ENCODE assay signal across 13 mouse cellular contexts in the genomic region with DNA sequence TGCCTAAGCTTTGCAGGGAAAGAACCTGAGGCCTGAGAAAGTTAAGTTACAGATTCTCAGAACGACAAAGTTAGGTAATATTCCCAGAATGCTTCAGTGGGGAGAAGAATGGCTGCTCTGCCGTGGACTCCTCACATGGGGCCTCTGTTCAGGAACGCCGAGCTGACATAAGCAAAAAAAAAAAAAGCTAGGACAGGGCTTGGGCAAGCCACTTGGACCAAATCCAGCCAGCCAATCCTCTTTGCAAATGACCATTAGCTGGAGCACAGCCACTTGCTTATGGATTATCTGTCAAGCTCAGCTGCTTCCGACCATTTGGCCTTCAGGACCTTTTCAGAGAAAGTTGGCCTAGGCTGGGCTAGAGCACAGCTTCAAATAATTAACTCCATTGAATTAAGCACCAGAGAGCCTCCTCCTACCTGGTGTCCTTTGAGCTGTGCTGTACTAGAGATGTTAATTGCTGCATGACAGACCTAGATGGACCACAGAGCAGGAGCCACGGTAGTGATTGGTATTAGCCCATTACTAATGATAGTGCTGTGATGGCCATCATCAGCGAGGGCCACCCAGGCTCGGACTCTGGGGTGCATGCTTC. TPM values are rescaled to one million over a fixed set of nuclear protein-coding genes. Genes with fewer than 3 reads are reported as not detected.
DNase-seq lines count a peak whose midpoint lies in the region; ATAC-seq and TF ChIP-seq lines count a peak whose summit lies in the region.
"Had no signal": no experiment of that assay in that cellular context is flagged by ENCODE, and none has a peak within 500 bp of the region (broad histone marks: within the 10 kb centered on the region; RNA-seq: fewer than 3 reads in every experiment).

No protein-coding gene starts in this region.

- intact Hi-C loops in heart, postnatal 10 days (cut with DNase I): no loop called here

- WGBS in intestine, embryonic 14.5 days: 47% methylated on average over 8 of the region's 8 CpGs
- 57% methylated on average over 8 of the region's 8 CpGs for WGBS in intestine, postnatal 0 days
- 55% methylated on average over 8 of the region's 8 CpGs for whole genome bisulfite sequencing in intestine, embryonic 15.5 days
- WGBS in liver, embryonic 15.5 days (ENCODE audit: insufficient replicate concordance): 46% methylated on average over 8 of the region's 8 CpGs

- 0 out of 2 replicates have a peak overlapping the region, but pooled peaks have one; percentile 3 for H3K4me2 ChIP-seq in intestine, embryonic 14.5 days (ENCODE audit: low read length)
- H3K4me2 ChIP-seq in intestine, postnatal 0 days (replicated peaks; ENCODE audit: low read depth): no peak overlapping the region
- no peak overlapping the region for H3K4me2 ChIP-seq in intestine, embryonic 15.5 days (replicated peaks)
- no peak overlapping the region for H3K4me2 ChIP-seq in liver, embryonic 15.5 days
- H3K4me2 ChIP-seq: embryonic facial prominence, embryonic 12.5 days; forebrain, embryonic 15.5 days had no signal

- no peak for ATAC-seq in intestine, embryonic 14.5 days (replicated peaks; ENCODE audit: low FRiP score, low TSS enrichment, low read depth)
- ATAC-seq in intestine, postnatal 0 days: no peak
- peak; percentile 49; the same call in 1 of the 2 replicates for ATAC-seq in intestine, embryonic 15.5 days
- peak; percentile 52 for ATAC-seq in liver, embryonic 15.5 days (ENCODE audit: insufficient read depth)
- ATAC-seq: forebrain, embryonic 15.5 days had no signal

- no peaks in the 10 kb centered on the region for H3K36me3 ChIP-seq in intestine, embryonic 14.5 days (ENCODE audit: control insufficient read depth, insufficient read depth, low read length)
- H3K36me3 ChIP-seq in intestine, postnatal 0 days (ENCODE audit: control insufficient read depth, insufficient read depth): no peaks in the 10 kb centered on the region
- H3K36me3 ChIP-seq in intestine, embryonic 15.5 days: no peaks in the 10 kb centered on the region
- no peaks in the 10 kb centered on the region for H3K36me3 ChIP-seq in liver, embryonic 15.5 days (replicated peaks)
- H3K36me3 ChIP-seq: embryonic facial prominence, embryonic 12.5 days; forebrain, embryonic 15.5 days; limb, embryonic 10.5 days had no signal

- H3K9me3 ChIP-seq in intestine, embryonic 14.5 days (ENCODE audit: control insufficient read depth, low read length): no peaks in the 10 kb centered on the region
- H3K9me3 ChIP-seq in intestine, postnatal 0 days (ENCODE audit: control insufficient read depth): no peaks in the 10 kb centered on the region
- H3K9me3 ChIP-seq in intestine, embryonic 15.5 days: no peaks in the 10 kb centered on the region
- no peaks in the 10 kb centered on the region for H3K9me3 ChIP-seq in liver, embryonic 15.5 days (replicated peaks)
- H3K9me3 ChIP-seq: embryonic facial prominence, embryonic 12.5 days; forebrain, embryonic 15.5 days; limb, embryonic 10.5 days had no signal

- TF ChIP-seq CTCF in intestine, postnatal 0 days (IDR thresholded peaks at IDR 0.05; ENCODE audit: low read depth): no peak

- no peaks in the 10 kb centered on the region for H3K27me3 ChIP-seq in intestine, embryonic 14.5 days (replicated peaks; ENCODE audit: control insufficient read depth, insufficient read depth, low read length)
- no peaks in the 10 kb centered on the region for H3K27me3 ChIP-seq in intestine, postnatal 0 days (replicated peaks; ENCODE audit: control insufficient read depth, insufficient read depth, low read length)
- no peaks in the 10 kb centered on the region for H3K27me3 ChIP-seq in intestine, embryonic 15.5 days (replicated peaks)
- H3K27me3 ChIP-seq in liver, embryonic 15.5 days: peaks cover 14% of the 10 kb centered on the region; the same call in 1 of the 2 replicates
- H3K27me3 ChIP-seq: embryonic facial prominence, embryonic 12.5 days; forebrain, embryonic 15.5 days had no signal

- no peak for DNase-seq in intestine, embryonic 14.5 days (ENCODE audit: low spot score)
- DNase-seq in NIH3T3 (ENCODE audit: low read depth): peak; percentile 17
- no peak for DNase-seq in right cerebral cortex, postnatal 25 days
- DNase-seq in heart, postnatal 10 days: no peak
- DNase-seq in spleen, postnatal 4 days (ENCODE audit: low spot score in 2 of 2): no peak
- DNase-seq: cerebellum, adult 18-20 months; heart, adult 2 months had no signal

- H3K27ac ChIP-seq in intestine, embryonic 14.5 days (ENCODE audit: low read depth): no peak overlapping the region
- H3K27ac ChIP-seq in intestine, postnatal 0 days (ENCODE audit: low read depth, low read length): no peak overlapping the region
- no peak overlapping the region for H3K27ac ChIP-seq in intestine, embryonic 15.5 days
- no peak overlapping the region for H3K27ac ChIP-seq in liver, embryonic 15.5 days (replicated peaks)
- H3K27ac ChIP-seq: embryonic facial prominence, embryonic 12.5 days; forebrain, embryonic 15.5 days; heart, adult 2 months; limb, embryonic 10.5 days had no signal

- peaks cover 16% of the 10 kb centered on the region for H3K4me1 ChIP-seq in intestine, embryonic 14.5 days (replicated peaks; ENCODE audit: control insufficient read depth, insufficient read depth, low read length)
- H3K4me1 ChIP-seq in intestine, postnatal 0 days (replicated peaks; ENCODE audit: control insufficient read depth, insufficient read depth, low read length): no peaks in the 10 kb centered on the region
- H3K4me1 ChIP-seq in intestine, embryonic 15.5 days (replicated peaks): peaks cover 27% of the 10 kb centered on the region; the same call in 1 of the 2 replicates
- 0 out of 2 replicates have a peak, but pooled peaks cover 4% of the 10 kb centered on the region for H3K4me1 ChIP-seq in liver, embryonic 15.5 days (replicated peaks)

- no peak overlapping the region for H3K9ac ChIP-seq in intestine, embryonic 14.5 days (ENCODE audit: low read length)
- no peak overlapping the region for H3K9ac ChIP-seq in intestine, postnatal 0 days (ENCODE audit: low read depth, low read length)
- H3K9ac ChIP-seq in intestine, embryonic 15.5 days: no peak overlapping the region
- H3K9ac ChIP-seq in liver, embryonic 15.5 days: no peak overlapping the region
- H3K9ac ChIP-seq: embryonic facial prominence, embryonic 12.5 days; forebrain, embryonic 15.5 days had no signal

- H3K4me3 ChIP-seq in intestine, embryonic 14.5 days (ENCODE audit: low read depth, low read length): no peak overlapping the region
- no peak overlapping the region for H3K4me3 ChIP-seq in intestine, postnatal 0 days (ENCODE audit: low read depth, low read length)
- H3K4me3 ChIP-seq in intestine, embryonic 15.5 days (replicated peaks): no peak overlapping the region
- no peak overlapping the region for H3K4me3 ChIP-seq in liver, embryonic 15.5 days (replicated peaks)
- H3K4me3 ChIP-seq: embryonic facial prominence, embryonic 12.5 days; forebrain, embryonic 15.5 days; heart, adult 2 months; limb, embryonic 10.5 days had no signal

RNA-seq across cellular contexts. Expression of gene Atp2c1, which starts 29.1 kb away (rescaled TPM):
- polyA plus RNA-seq in intestine, embryonic 14.5 days (2014; fragmentation: Nextera tagmentation; extraction: Ambion mirVana): 63.7 and 66.4 TPM in 2 replicates
- 22.9 and 26.9 TPM in 2 replicates for polyA plus RNA-seq in intestine, postnatal 0 days (2015; fragmentation: Nextera tagmentation; extraction: Ambion mirVana)
- polyA plus RNA-seq in intestine, embryonic 15.5 days (2015; fragmentation: Nextera tagmentation; extraction: Ambion mirVana): 47.0 and 57.0 TPM in 2 replicates
- 19.4 and 21.4 TPM in 2 replicates for polyA plus RNA-seq in liver, embryonic 15.5 days (2015; fragmentation: Nextera tagmentation; extraction: Ambion mirVana)
- 10 to 100 TPM; 43.5 to 63.4 TPM for total RNA-seq in heart, postnatal 10 days (2021)

Comparison
In these comparisons a context has a peak if more than half of its experiments do, and no peak if none do; other contexts are left out.
1. ATAC-seq: peak in intestine, embryonic 15.5 days (single experiment) and liver, embryonic 15.5 days (single experiment); none in intestine, embryonic 14.5 days (single experiment) and intestine, postnatal 0 days (single experiment).